ENCODE assay signal across 18 mouse cellular contexts in the genomic region with DNA sequence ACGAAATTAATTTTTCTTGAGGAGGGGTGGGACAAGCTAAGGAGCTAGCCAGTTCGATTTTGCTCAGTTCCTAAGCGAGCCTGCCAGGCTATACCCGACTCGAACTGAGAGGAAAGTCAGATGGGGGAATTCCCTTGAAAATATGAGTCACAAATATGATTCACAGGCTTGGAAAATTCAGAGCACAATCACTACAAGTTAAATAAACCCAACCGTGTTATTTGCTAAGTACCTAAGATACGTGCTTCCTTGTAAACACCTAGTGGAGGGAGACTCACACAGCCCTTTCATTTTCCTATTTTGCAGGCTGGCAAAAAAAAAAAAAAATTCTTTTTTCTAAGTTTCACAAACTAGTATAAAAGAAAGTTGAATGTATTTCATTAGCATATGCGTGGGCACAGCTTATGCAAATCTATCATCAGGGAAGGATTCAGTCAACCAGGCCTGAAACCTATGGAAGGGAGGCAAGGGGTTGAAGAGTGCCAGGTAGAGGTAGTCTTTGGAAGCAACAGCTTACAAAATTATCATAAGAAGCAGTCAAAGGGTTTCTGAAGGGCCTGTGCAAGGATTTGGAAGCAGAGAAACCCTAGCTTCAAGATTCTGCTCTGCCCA.
DNase-seq lines count a peak whose midpoint lies in the region; ATAC-seq and TF ChIP-seq lines count a peak whose summit lies in the region.
"Had no signal": no experiment of that assay in that cellular context is flagged by ENCODE, and none has a peak within 500 bp of the region (broad histone marks: within the 10 kb centered on the region; RNA-seq: fewer than 3 reads in every experiment).

No protein-coding gene starts in this region.

- H3K36me3 ChIP-seq in myocyte (ENCODE audit: control insufficient read depth, insufficient read depth), result peaks cover 3% of the 10 kb centered on the region
- 0 out of 2 replicates have a peak, but pooled peaks cover 2% of the 10 kb centered on the region for H3K36me3 ChIP-seq in midbrain, embryonic 16.5 days (ENCODE audit: control insufficient read depth, insufficient read depth, low read length)

- no peaks in the 10 kb centered on the region for H3K27me3 ChIP-seq in myocyte (ENCODE audit: control insufficient read depth, insufficient read depth, insufficient read length)
- no peaks in the 10 kb centered on the region for H3K27me3 ChIP-seq in midbrain, embryonic 16.5 days (ENCODE audit: control insufficient read depth, insufficient read depth, low read depth, low read length)
- H3K27me3 ChIP-seq: liver, embryonic 12.5 days had no signal

- no peaks in the 10 kb centered on the region for H3K9me3 ChIP-seq in midbrain, embryonic 16.5 days (replicated peaks; ENCODE audit: control insufficient read depth, low read length, poor library complexity, severe bottlenecking)
- H3K9me3 ChIP-seq: liver, embryonic 12.5 days had no signal

- H3ac ChIP-seq in myocyte (ENCODE audit: control insufficient read depth, insufficient read length), result no peak overlapping the region

- H3K27ac ChIP-seq in midbrain, embryonic 16.5 days (ENCODE audit: low read length), result no peak overlapping the region
- H3K27ac ChIP-seq: liver, embryonic 12.5 days had no signal

- TF ChIP-seq POLR2A in myocyte (IDR thresholded peaks at IDR 0.05; ENCODE audit: insufficient read length, low read depth), result no peak

- no peaks in the 10 kb centered on the region for H3K79me2 ChIP-seq in myocyte (ENCODE audit: control insufficient read depth, insufficient read depth)

- DNase-seq in 416B (ENCODE audit: low read depth) (peak; percentile 18), adipocyte (ENCODE audit: low spot score) (peak; percentile 29)
- DNase-seq in CD4-positive, CD25-positive, alpha-beta regulatory T cell, adult 2 months (ENCODE audit: low read depth, low spot score), result peak; percentile 62
- DNase-seq in left cerebral cortex, adult 8-10 months (ENCODE audit: low spot score in 2 of 2), result no peak
- DNase-seq in embryo, embryonic 10.5 days (ENCODE audit: low spot score), result no peak
- no peak for DNase-seq in c-Kit-positive CD71-positive TER-119-positive erythroid progenitor cells, embryonic 14.5 days (ENCODE audit: low spot score)
- DNase-seq: adrenal gland, postnatal 10 days; cerebellum, adult 2 months; kidney, adult 8-10 months; kidney, postnatal 25 days; lung, embryonic 14.5 days; lung, postnatal 4 days; right cerebral cortex, postnatal 25 days had no signal

- H3K4me2 ChIP-seq in myocyte (ENCODE audit: low read depth), result peak overlapping the region; percentile 67
- no peak overlapping the region for H3K4me2 ChIP-seq in midbrain, embryonic 16.5 days (ENCODE audit: low read length)
- H3K4me2 ChIP-seq: liver, embryonic 12.5 days; lung, embryonic 14.5 days had no signal

- no peaks in the 10 kb centered on the region for H3K4me1 ChIP-seq in midbrain, embryonic 16.5 days (ENCODE audit: control insufficient read depth, insufficient read depth, low read length)
- H3K4me1 ChIP-seq: liver, embryonic 12.5 days had no signal

- 90% methylated on average over 8 of the region's 8 CpGs for WGBS in midbrain, embryonic 16.5 days

- H3K4me3 ChIP-seq in myocyte, result no peak overlapping the region
- no peak overlapping the region for H3K4me3 ChIP-seq in midbrain, embryonic 16.5 days (ENCODE audit: low read depth, low read length)
- H3K4me3 ChIP-seq: erythroblast, embryonic 14.5 days; liver, embryonic 12.5 days had no signal

- ATAC-seq in midbrain, embryonic 16.5 days, result no peak
- ATAC-seq: forebrain, embryonic 14.5 days; liver, embryonic 12.5 days had no signal

- H3K9ac ChIP-seq in midbrain, embryonic 16.5 days (ENCODE audit: low read depth, low read length), result no peak overlapping the region
- H3K9ac ChIP-seq: liver, embryonic 12.5 days; lung, embryonic 14.5 days had no signal

TF ChIP-seq in myocyte, 11 proteins besides CTCF, POLR2A, EP300 and RAD21:
- no peak for TF ChIP-seq POLR2AphosphoS2 (IDR thresholded peaks at IDR 0.05; ENCODE audit: insufficient read length, low read depth)
- TF ChIP-seq REST (IDR thresholded peaks at IDR 0.05; ENCODE audit: insufficient read depth, insufficient read length), result no peak

Comparison
In these comparisons a context has a peak if more than half of its experiments do, and no peak if none do; other contexts are left out.
1. DNase-seq: peak in 416B (single experiment), CD4-positive, CD25-positive, alpha-beta regulatory T cell, adult 2 months (single experiment) and adipocyte (single experiment); none in left cerebral cortex, adult 8-10 months (0 of 2), embryo, embryonic 10.5 days (single experiment) and c-Kit-positive CD71-positive TER-119-positive erythroid progenitor cells, embryonic 14.5 days (single experiment).